Mouse (Mus musculus) bone marrow, adult 2 months (tissue): ENCODE measurements around the gene Shpk. TPM values are rescaled to one million over a fixed set of nuclear protein-coding genes. Genes with fewer than 3 reads are reported as not detected.

Source experiments
- H3K27ac ChIP-seq: fragments of 200-500 bp; 2 replicates; pipeline ENCODE4 v1.5.1; 2012; ENCODE audit warnings: low read depth, mild to moderate bottlenecking, control low read depth, inconsistent platforms, low read length; ENCODE audit not compliant: control insufficient read depth, poor library complexity, insufficient read depth
- H3K4me1 ChIP-seq: fragments of 200-500 bp; 2 replicates; pipeline ENCODE4 v1.6.1; 2011; ENCODE audit warnings: low read length; ENCODE audit not compliant: control insufficient read depth, insufficient read depth
- H3K4me3 ChIP-seq: fragments of 200-500 bp; replicated peaks from 2 replicates; pipeline ENCODE3; 2011; ENCODE audit warnings: mild to moderate bottlenecking, low read depth, low read length, control low read depth; ENCODE audit not compliant: control insufficient read depth
- CTCF ChIP-seq: fragments of 200-500 bp; IDR thresholded peaks from 2 replicates; pipeline ENCODE4 v1.5.1; 2011; ENCODE audit warnings: low read length, control low read depth; ENCODE audit not compliant: control insufficient read depth, insufficient read depth
- POLR2A ChIP-seq: fragments of 200-500 bp; IDR thresholded peaks from 2 replicates; pipeline ENCODE4 v1.6.1; 2011; ENCODE audit warnings: low read depth, mild to moderate bottlenecking, control low read depth, low read length, borderline replicate concordance; ENCODE audit not compliant: control insufficient read depth
- WGBS: fragments of 180-500 bp; shearing (Covaris S2); methylation state at CpG from one replicate; pipeline ENCODE4 v1.1.7; 2018; 5-methylcytosine and 5-hydroxymethylcytosine counted together
- polyA plus RNA-seq: library from polyadenylated mRNA; stranded (reverse); fragments of >200 nt; gene quantifications from 2 replicates; pipeline ENCODE4 v1.2.4, GENCODE M21; 2011; ENCODE audit warnings: low replicate concordance; ENCODE audit not compliant: missing spikeins, insufficient read depth, insufficient read length

The Shpk gene
- polyA plus RNA-seq, 1 experiment = 1.4 TPM

DNA sequence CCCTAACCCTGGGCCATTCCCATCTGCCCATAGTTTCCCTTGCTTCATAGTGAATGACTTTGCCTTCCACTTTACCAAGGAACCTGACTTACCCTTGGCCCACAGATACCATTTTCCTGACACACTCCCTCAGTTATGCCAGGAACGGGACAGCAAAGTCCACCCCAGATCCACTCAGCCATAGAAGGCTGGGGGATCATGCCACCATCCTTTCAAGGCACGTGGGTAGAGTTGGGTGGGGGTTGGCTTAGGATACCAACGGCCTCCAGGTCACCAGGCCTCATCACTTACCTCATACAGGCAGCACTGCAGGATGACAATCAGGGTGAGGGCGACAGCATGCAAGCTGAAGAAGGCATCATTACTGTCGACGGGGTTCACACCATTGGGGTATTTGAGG lies 12.0 kb upstream of the Shpk start:
- 84% methylated on average over 6 of the region's 6 CpGs for WGBS
- H3K27ac ChIP-seq = no peak overlapping the region
- TF ChIP-seq CTCF (no peak), POLR2A (no peak)

DNA sequence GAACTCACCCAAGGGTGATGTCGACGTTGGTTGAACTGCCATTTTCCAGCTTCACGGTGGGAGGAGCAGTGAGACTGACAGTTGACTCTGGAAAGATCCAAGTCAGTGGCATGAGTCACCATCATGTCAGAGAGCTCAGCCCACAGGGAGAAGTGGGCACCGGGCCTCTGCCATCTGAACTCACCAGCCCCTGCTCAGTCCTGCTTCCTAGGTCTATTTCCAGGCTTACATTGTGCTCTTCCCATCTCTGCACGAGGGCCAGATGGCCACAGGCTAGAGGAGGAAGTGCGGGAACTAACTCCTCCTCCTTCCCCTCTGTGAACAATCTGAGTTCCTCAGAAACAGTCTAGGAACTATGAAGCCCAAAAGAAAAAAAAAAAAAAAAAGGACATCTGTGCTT lies 6.2 kb upstream of the Shpk start:
- 36% methylated on average over 6 of the region's 6 CpGs for WGBS
- Histone ChIP-seq H3K4me1 (no peaks in the 10 kb centered on the region; the same call in 1 of the 2 replicates), H3K27ac (no peak overlapping the region), H3K4me3 (no peak overlapping the region)
- TF ChIP-seq CTCF (no peak), POLR2A (no peak)

More for the DNA sequence above, 12.0 kb upstream of the Shpk start:
- peaks cover 3% of the 10 kb centered on the region for H3K4me1 ChIP-seq
- H3K4me3 ChIP-seq = no peak overlapping the region

DNA sequence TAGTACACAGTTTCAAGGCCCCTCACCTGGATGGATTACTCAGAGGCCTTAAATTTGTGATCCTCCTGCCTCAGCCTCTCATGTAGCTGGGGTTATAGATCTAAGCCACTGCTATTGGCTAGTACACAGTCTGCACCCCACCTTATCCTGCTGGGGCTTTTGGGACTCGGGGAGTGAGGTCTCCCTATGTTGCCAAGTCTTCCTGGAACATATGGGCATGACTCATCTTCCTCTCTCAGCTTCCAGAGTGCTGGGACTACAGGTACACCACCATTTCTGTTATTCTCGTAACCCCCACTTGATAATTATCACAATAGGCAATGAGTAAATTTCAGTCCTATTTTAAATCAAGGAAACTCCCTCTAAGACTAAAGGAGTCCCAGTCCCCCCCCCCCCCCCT lies 4.8 kb upstream of the Shpk start:
- TF ChIP-seq POLR2A (no peak), CTCF (no peak)
- 61% methylated on average over 2 of the region's 2 CpGs for WGBS
- Histone ChIP-seq H3K4me3 (no peak overlapping the region), H3K27ac (no peak overlapping the region), H3K4me1 (no peaks in the 10 kb centered on the region; the same call in 1 of the 2 replicates)

DNA sequence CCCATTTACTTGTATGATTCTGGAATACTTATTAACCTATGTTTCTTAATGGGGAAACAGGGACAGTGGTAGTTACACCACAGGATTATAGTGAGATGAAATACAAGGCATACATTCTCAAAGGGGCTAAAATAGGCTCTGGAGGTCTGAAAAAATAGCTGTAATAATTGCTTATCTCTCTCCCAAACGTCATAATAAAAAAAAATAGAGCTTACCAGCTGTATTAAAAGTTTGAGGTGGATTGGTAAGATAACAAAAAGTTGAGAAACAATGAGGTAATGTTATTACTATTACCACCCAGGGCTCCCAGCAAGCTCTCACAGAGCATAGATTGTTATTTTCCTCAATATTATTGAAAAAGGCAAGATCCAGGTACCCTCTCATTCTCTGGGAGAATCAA lies 1.1 kb upstream of the Shpk start:
- TF ChIP-seq POLR2A = no peak
- TF ChIP-seq CTCF = no peak
- 5% methylated on average over 1 of the region's 1 CpGs for WGBS
- H3K4me1 ChIP-seq = no peaks in the 10 kb centered on the region
- H3K4me3 ChIP-seq = peak overlapping the region; percentile 92
- H3K27ac ChIP-seq = no peak overlapping the region

DNA sequence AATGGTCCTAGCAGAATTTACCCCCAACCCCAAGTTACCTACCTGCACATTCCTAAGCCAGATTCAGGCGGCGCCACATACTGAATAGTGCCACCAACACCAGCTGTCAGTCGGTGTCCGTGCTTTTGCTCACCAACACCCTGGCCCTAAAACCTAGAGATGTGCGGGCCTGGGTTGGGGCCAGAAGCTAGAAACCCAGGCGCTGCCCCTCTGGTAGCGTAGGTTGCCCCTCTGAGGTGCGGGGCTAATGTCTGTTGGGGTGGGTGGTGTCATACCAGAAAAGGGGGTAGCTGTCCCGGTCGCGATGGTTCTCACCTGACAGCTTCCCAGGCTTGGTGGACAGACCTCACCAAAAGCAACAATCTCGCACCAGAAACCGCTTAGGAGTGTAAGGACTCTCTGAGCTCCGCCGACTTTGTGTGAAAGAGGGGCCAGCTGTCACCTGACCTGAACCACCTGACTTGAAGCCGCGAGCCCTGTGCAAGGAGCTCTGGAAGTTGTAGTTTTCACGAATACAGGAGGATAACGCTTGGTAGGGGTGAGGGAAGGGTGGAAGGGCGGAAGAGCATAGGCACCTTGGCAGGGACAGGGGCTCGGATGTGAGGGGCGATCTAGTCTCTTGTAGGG lies 544 bp upstream of the Shpk start, which contains the start of gene Ctns:
Ctns (minus strand) TSS at position 440 of the 627 bp plus-strand sequence.
- no peaks in the 10 kb centered on the region for H3K4me1 ChIP-seq
- TF ChIP-seq CTCF (no peak), POLR2A (no peak)
- H3K27ac ChIP-seq = peak within 1 kb of the TSS; percentile 51
- H3K4me3 ChIP-seq = peak within 1 kb of the TSS; percentile 92
- WGBS = under 1% methylated on average over 22 of the region's 22 CpGs

DNA sequence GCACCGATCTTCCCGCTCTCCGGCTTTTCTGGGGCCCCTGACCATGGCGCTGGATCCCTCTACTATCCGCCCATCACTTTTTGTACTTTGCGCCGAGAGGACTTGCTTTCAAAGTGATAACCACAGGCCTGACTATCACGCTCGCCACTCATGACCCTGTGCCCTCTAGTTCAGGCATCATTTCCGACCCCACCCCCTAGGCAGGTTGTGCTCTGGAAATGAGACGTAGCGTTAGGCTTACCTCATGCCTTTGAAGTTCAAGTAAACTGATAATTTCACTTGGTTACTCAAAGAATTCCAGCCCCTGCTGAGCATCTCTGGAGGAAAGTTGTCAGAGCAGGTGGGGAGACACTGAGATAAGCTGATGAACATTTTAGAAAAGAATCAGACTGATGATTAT lies 619 bp downstream of the Shpk start:
- TF ChIP-seq POLR2A (no peak), CTCF (no peak)
- WGBS = 1% methylated on average over 12 of the region's 12 CpGs
- Histone ChIP-seq H3K4me3 (peak overlapping the region; percentile 92), H3K27ac (no peak overlapping the region), H3K4me1 (no peaks in the 10 kb centered on the region)

DNA sequence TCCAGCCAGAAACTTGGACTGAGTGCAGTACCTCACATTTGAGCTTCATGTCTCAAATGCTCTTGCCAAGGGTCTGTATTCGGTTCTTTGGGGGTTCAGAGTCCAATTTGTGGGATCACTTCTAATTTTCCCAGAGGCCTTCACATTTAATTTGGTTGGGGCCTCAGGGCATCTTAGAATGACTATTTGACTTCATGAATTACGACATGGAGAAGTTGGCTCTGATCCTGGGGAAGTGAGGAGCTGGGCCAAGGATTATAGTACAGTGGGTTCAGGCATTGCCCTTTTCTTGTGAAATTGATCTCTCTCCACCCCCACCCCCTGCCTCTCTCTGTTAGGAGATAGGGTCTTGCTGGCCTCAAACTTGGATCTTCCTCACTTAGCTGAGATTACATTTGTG lies 1.8 kb downstream of the Shpk start:
- no peaks in the 10 kb centered on the region for H3K4me1 ChIP-seq

DNA sequence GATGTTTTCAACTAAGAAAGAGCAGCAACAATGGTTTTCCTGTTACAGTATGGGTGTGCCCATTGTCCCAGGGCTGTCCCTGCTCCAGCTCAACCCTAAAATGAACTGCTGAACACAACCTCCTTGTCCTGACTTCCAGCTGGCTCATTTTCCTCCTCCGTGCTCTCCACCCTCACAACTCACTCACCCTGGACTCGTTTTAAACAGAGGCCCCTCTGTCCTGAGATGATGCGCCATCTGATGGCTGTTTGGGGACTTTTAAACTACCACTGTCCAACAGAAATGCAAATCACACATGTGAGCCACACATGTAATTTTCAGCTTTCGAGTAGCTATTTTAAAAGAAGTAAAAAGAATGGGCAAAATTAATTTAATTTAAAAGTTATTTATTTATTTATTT lies 2.3 kb downstream of the Shpk start:
- no peak overlapping the region for H3K27ac ChIP-seq
- no peaks in the 10 kb centered on the region for H3K4me1 ChIP-seq
- no peak for TF ChIP-seq POLR2A
- TF ChIP-seq CTCF = no peak; the same call in 1 of the 2 replicates
- H3K4me3 ChIP-seq = no peak overlapping the region
- WGBS = 52% methylated on average over 4 of the region's 4 CpGs

More for the DNA sequence above, 1.8 kb downstream of the Shpk start:
- Histone ChIP-seq H3K27ac (no peak overlapping the region), H3K4me3 (no peak overlapping the region)
- WGBS = 69% methylated on average over 2 of the region's 2 CpGs
- no peak for TF ChIP-seq POLR2A
- TF ChIP-seq CTCF = no peak

DNA sequence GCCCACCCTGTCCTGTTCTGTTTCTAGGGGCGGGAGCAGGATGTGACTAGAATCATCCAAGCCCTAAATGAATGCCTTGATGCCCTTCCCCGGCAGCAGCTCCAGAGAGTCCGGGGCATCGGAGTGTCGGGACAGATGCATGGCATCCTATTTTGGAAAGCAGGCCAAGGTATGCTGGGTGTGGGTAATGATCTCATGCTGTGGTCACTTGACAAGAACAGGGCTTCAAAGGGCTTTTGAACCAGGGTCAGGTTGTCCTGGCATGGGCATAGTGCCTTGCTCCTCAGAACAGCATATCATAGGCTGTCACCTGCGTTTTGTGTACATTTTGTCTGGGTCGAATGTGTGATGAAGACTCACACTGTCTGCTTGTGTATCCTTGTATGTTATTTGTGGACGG lies 4.6 kb downstream of the Shpk start:
- Histone ChIP-seq H3K4me3 (no peak overlapping the region), H3K4me1 (no peaks in the 10 kb centered on the region), H3K27ac (no peak overlapping the region)
- TF ChIP-seq POLR2A = no peak
- TF ChIP-seq CTCF = no peak
- 86% methylated on average over 8 of the region's 8 CpGs for WGBS
